Mouse (Mus musculus): ENCODE results near the gene 2810408A11Rik. TPM values are rescaled to one million over a fixed set of nuclear protein-coding genes. Genes with fewer than 3 reads are reported as not detected.

The 2810408A11Rik gene
- polyA plus RNA-seq, 1 experiment from 2014 or later, result 23.6 TPM

GRCm38 (mm10) chr11:69884663-69885062 lies 16.1 kb downstream of the 2810408A11Rik start:
- peaks cover 7% of the 10 kb centered on the region; the same call in 1 of the 2 replicates for H3K4me1 ChIP-seq
- no peak for ATAC-seq (ENCODE audit: insufficient number of reproducible peaks, insufficient read depth, low FRiP score, low TSS enrichment)
- H3K4me3 ChIP-seq, result no peak overlapping the region
- no peaks in the 10 kb centered on the region for H3K36me3 ChIP-seq
- H3K4me2 ChIP-seq (replicated peaks), result no peak overlapping the region
- H3K9me3 ChIP-seq, result no peaks in the 10 kb centered on the region
- H3K27ac ChIP-seq, result peak overlapping the region; percentile 8; the same call in 1 of the 2 replicates
- no peaks in the 10 kb centered on the region for H3K27me3 ChIP-seq
- WGBS, result 83% methylated on average over 8 of the region's 8 CpGs
- H3K9ac ChIP-seq, result no peak overlapping the region

- no peaks in the 10 kb centered on the region for H3K27me3 ChIP-seq
- peak overlapping the region; percentile 8; the same call in 1 of the 2 replicates for H3K27ac ChIP-seq
- H3K9ac ChIP-seq, result no peak overlapping the region
- no peaks in the 10 kb centered on the region for H3K9me3 ChIP-seq
- H3K4me2 ChIP-seq (replicated peaks), result no peak overlapping the region
- no peak for ATAC-seq (ENCODE audit: insufficient number of reproducible peaks, insufficient read depth, low FRiP score, low TSS enrichment)
- WGBS, result 76% methylated on average over 9 of the region's 9 CpGs
- no peaks in the 10 kb centered on the region for H3K36me3 ChIP-seq
- peaks cover 11% of the 10 kb centered on the region; the same call in 1 of the 2 replicates for H3K4me1 ChIP-seq
- no peak overlapping the region for H3K4me3 ChIP-seq
Observed at GRCm38 (mm10) chr11:69884240-69884639, 16.5 kb downstream of the 2810408A11Rik start.

DNA sequence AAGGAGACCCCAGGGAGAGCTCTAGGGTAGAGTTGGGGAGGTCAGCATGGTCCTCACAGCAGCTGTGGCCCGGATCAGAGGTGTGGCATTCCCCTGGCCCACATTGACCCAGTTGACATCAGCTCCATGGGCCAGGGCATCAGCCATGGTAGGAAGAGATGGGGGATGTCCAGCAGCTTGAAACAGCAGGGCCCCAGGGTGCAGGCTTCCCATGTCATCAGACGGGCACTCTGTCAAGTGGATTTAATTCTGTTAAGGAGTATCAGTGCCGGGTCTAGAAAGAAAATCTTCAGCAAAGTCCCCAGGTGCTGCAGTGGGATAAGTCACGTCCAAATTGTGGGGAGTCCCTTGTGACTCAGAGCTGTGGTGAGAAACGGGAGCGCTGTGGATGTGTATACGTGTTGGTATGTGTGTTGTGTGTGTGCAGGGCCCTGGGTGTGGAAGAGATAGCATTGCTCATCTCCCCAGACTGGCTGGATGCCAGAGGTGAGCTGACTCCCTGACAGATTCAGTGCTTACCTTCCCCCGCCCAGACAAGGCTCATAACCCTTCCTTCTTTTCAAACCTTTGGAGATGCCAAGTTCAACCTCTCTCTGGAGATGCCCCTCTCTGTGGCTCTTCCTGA lies 17.1 kb downstream of the 2810408A11Rik start:
- Histone ChIP-seq H3K9me3 (no peaks in the 10 kb centered on the region), H3K27ac (no peak overlapping the region; the same call in 1 of the 2 replicates), H3K4me1 (peaks cover 11% of the 10 kb centered on the region; the same call in 1 of the 2 replicates), H3K36me3 (no peaks in the 10 kb centered on the region), H3K4me2 (replicated peaks) (no peak overlapping the region), H3K9ac (no peak overlapping the region), H3K27me3 (no peaks in the 10 kb centered on the region), H3K4me3 (no peak overlapping the region)
- 76% methylated on average over 8 of the region's 8 CpGs for WGBS
- no peak for ATAC-seq (ENCODE audit: insufficient number of reproducible peaks, insufficient read depth, low FRiP score, low TSS enrichment)

GRCm38 (mm10) chr11:69883066-69883465 lies 17.7 kb downstream of the 2810408A11Rik start:
- H3K27ac ChIP-seq, result no peak overlapping the region; the same call in 1 of the 2 replicates
- H3K27me3 ChIP-seq, result no peaks in the 10 kb centered on the region
- H3K9me3 ChIP-seq, result no peaks in the 10 kb centered on the region
- WGBS, result 57% methylated on average over 4 of the region's 4 CpGs
- H3K36me3 ChIP-seq, result no peaks in the 10 kb centered on the region
- no peak overlapping the region for H3K4me2 ChIP-seq (replicated peaks)
- H3K9ac ChIP-seq, result no peak overlapping the region
- no peak for ATAC-seq (ENCODE audit: insufficient number of reproducible peaks, insufficient read depth, low FRiP score, low TSS enrichment)
- H3K4me3 ChIP-seq, result no peak overlapping the region
- H3K4me1 ChIP-seq, result peaks cover 11% of the 10 kb centered on the region; the same call in 1 of the 2 replicates

- Histone ChIP-seq H3K9me3 (no peaks in the 10 kb centered on the region), H3K9ac (peak overlapping the region; percentile 54; the same call in 1 of the 2 replicates), H3K27ac (peak overlapping the region; percentile 83), H3K4me3 (peak overlapping the region; percentile 49), H3K4me1 (peaks cover 19% of the 10 kb centered on the region; the same call in 1 of the 2 replicates), H3K4me2 (replicated peaks) (peak overlapping the region; percentile 73), H3K27me3 (no peaks in the 10 kb centered on the region), H3K36me3 (no peaks in the 10 kb centered on the region)
- 61% methylated on average over 21 of the region's 21 CpGs for WGBS
- ATAC-seq (ENCODE audit: insufficient number of reproducible peaks, insufficient read depth, low FRiP score, low TSS enrichment), result no peak
Observed at GRCm38 (mm10) chr11:69881787-69882670, 18.8 kb downstream of the 2810408A11Rik start.

DNA sequence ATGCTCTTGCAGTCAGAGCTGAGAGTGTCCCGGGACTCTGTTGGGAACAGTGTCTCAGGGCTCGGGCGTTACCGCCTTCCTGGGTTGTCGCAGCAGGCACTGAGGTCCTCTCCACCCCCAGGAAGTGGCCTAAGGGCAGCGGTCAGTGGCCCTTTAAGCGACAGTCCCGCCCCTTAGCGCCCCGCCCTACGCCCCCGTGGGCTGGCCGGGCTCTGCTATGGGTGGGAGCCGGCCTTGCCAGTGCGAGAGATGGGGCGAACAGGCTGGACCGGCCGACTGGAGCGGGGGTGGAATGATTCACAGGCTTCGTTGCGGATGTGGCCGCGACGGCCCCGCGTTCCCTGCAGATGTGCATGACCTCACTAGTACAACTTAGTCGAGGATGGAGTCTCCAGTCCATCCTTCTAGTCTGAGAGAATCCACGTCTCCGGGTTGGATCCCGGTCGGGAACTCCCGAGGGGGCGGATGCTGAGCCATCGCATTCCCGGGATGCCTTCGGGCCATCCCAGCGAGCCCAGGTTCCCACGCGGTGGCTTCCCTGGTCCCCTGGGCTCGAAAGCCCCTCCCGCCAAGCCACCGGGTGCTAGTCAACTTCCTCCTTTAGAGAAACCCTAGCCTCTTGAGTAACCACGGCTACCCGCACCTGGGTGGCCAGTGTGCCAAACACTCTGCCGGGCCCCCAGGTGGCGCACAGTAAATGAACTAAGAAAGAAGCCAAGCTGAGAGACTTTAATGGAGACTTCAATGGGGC lies 19.8 kb downstream of the 2810408A11Rik start, which contains the start of gene Kctd11:
Kctd11 (minus strand) TSS at position 554 of the 751 bp plus-strand sequence.
- Histone ChIP-seq H3K4me3 (peak within 1 kb of the TSS; percentile 49), H3K27me3 (no peaks in the 10 kb centered on the region), H3K4me2 (replicated peaks) (peak within 1 kb of the TSS; percentile 73), H3K9me3 (no peaks in the 10 kb centered on the region), H3K27ac (peak within 1 kb of the TSS; percentile 83), H3K36me3 (no peaks in the 10 kb centered on the region), H3K9ac (peak within 1 kb of the TSS; percentile 54), H3K4me1 (peaks cover 29% of the 10 kb centered on the region)
- under 1% methylated on average over 46 of the region's 46 CpGs for WGBS
- ATAC-seq (ENCODE audit: insufficient number of reproducible peaks, insufficient read depth, low FRiP score, low TSS enrichment), result peak; percentile 79

- Histone ChIP-seq H3K4me1 (peaks cover 34% of the 10 kb centered on the region), H3K27me3 (no peaks in the 10 kb centered on the region), H3K4me2 (replicated peaks) (peak overlapping the region; percentile 73), H3K27ac (peak overlapping the region; percentile 83), H3K36me3 (no peaks in the 10 kb centered on the region), H3K9me3 (no peaks in the 10 kb centered on the region), H3K4me3 (peak overlapping the region; percentile 49), H3K9ac (peak overlapping the region; percentile 54)
- 0 out of 2 replicates have a peak, but pooled peaks have one; percentile 5 for ATAC-seq (ENCODE audit: insufficient number of reproducible peaks, insufficient read depth, low FRiP score, low TSS enrichment)
- under 1% methylated on average over 18 of the region's 18 CpGs for WGBS
Observed at GRCm38 (mm10) chr11:69880506-69880852, 20.3 kb downstream of the 2810408A11Rik start.

- ATAC-seq (ENCODE audit: insufficient number of reproducible peaks, insufficient read depth, low FRiP score, low TSS enrichment), result no peak
- WGBS, result 57% methylated on average over 15 of the region's 15 CpGs
- no peaks in the 10 kb centered on the region for H3K36me3 ChIP-seq
- peak overlapping the region; percentile 54; the same call in 1 of the 2 replicates for H3K9ac ChIP-seq
- no peak overlapping the region for H3K27ac ChIP-seq
- peak overlapping the region; percentile 73 for H3K4me2 ChIP-seq (replicated peaks)
- H3K4me1 ChIP-seq, result peaks cover 34% of the 10 kb centered on the region
- no peaks in the 10 kb centered on the region for H3K9me3 ChIP-seq
- H3K27me3 ChIP-seq, result no peaks in the 10 kb centered on the region
- H3K4me3 ChIP-seq, result peak overlapping the region; percentile 49
Observed at GRCm38 (mm10) chr11:69879711-69880110, 21.1 kb downstream of the 2810408A11Rik start.

- ATAC-seq (ENCODE audit: insufficient number of reproducible peaks, insufficient read depth, low FRiP score, low TSS enrichment), result no peak
- Histone ChIP-seq H3K27me3 (no peaks in the 10 kb centered on the region), H3K27ac (no peak overlapping the region), H3K36me3 (no peaks in the 10 kb centered on the region), H3K4me1 (peaks cover 34% of the 10 kb centered on the region), H3K9ac (no peak overlapping the region), H3K9me3 (no peaks in the 10 kb centered on the region), H3K4me3 (no peak overlapping the region), H3K4me2 (replicated peaks) (0 out of 2 replicates have a peak overlapping the region, but pooled peaks have one; percentile 73)
- whole genome bisulfite sequencing, result 88% methylated on average over 6 of the region's 6 CpGs
Observed at GRCm38 (mm10) chr11:69878952-69879351, 21.8 kb downstream of the 2810408A11Rik start.

DNA sequence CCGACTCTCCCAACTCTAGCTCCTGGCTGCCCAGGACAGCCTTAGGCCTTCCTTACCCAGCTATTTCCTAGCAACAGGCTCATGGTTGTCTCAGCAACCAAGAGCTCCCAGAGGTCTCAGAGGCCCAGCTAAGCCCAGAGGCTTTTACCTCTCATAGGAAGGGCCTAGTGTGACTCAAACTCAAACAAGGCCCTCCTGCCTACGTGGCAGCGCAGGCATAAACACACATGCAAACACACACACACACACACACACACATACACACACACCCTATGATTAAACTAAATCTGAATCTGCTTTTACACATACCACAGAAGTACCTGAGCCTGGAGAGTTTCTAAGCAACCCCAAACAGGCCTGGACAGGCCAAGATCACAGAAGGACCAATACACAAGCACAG lies 22.4 kb downstream of the 2810408A11Rik start:
- 86% methylated on average over 3 of the region's 3 CpGs for WGBS
- no peak overlapping the region for H3K4me2 ChIP-seq (replicated peaks)

GRCm38 (mm10) chr11:69877878-69878277 lies 22.9 kb downstream of the 2810408A11Rik start, which contains the start of gene Tmem95:
Tmem95 (minus strand) TSS chr11:69878018.
- no peak for ATAC-seq (ENCODE audit: insufficient number of reproducible peaks, insufficient read depth, low FRiP score, low TSS enrichment)
- Histone ChIP-seq H3K27me3 (no peaks in the 10 kb centered on the region), H3K4me3 (0 out of 2 replicates have a peak within 1 kb of the TSS, but pooled peaks have one; percentile 10), H3K4me1 (peaks cover 34% of the 10 kb centered on the region), H3K9ac (no peak within 1 kb of the TSS), H3K27ac (peak within 1 kb of the TSS; percentile 70), H3K9me3 (no peaks in the 10 kb centered on the region), H3K4me2 (replicated peaks) (peak within 1 kb of the TSS; percentile 35), H3K36me3 (no peaks in the 10 kb centered on the region)
- WGBS, result 89% methylated on average over 11 of the region's 11 CpGs

More for the DNA sequence above, 22.4 kb downstream of the 2810408A11Rik start:
- H3K27ac ChIP-seq, result no peak overlapping the region
- no peak overlapping the region for H3K9ac ChIP-seq
- H3K4me3 ChIP-seq, result no peak overlapping the region
- no peaks in the 10 kb centered on the region for H3K36me3 ChIP-seq
- no peaks in the 10 kb centered on the region for H3K27me3 ChIP-seq
- H3K9me3 ChIP-seq, result no peaks in the 10 kb centered on the region
- ATAC-seq (ENCODE audit: insufficient number of reproducible peaks, insufficient read depth, low FRiP score, low TSS enrichment), result no peak
- peaks cover 34% of the 10 kb centered on the region for H3K4me1 ChIP-seq
